Mouse (Mus musculus): ENCODE measurements around the gene Olfr403. TPM values are rescaled to one million over a fixed set of nuclear protein-coding genes. Genes with fewer than 3 reads are reported as not detected.

The Olfr403 gene
- total RNA-seq (2023): not detected

GRCm38 (mm10) chr11:74185949-74186348 is at the start of gene Olfr403:
Gene Olfr403, plus strand, starts transcription at chr11:74186249.

GRCm38 (mm10) chr11:74153229-74153628 is 32.8 kb upstream of the Olfr403 start, which contains the start of gene Olfr402:
Gene Olfr402, plus strand, starts transcription at chr11:74153529.

GRCm38 (mm10) chr11:74211279-74211678 is 25.2 kb downstream of the Olfr403 start, which contains the start of gene Olfr43:
Gene Olfr43, minus strand, starts transcription at chr11:74211379.

Other genes with a start within 250 kb of the Olfr403 start
- gene Olfr23, start 249.6 kb upstream of the Olfr403 start, total RNA-seq (2023): not detected
- gene Olfr397, start 225.4 kb upstream of the Olfr403 start, total RNA-seq (2023): not detected
- not detected for gene Olfr398, start 195.8 kb upstream of the Olfr403 start, total RNA-seq (2023)
- gene Olfr139, start 129.7 kb upstream of the Olfr403 start, total RNA-seq (2023): not detected
- gene Olfr399, start 129.6 kb upstream of the Olfr403 start, total RNA-seq (2023): not detected
- not detected for gene Zfp616, start 116.3 kb upstream of the Olfr403 start, total RNA-seq (2023)
- not detected for gene Olfr401, start 72.5 kb upstream of the Olfr403 start, total RNA-seq (2023)
- gene Olfr402, start 32.7 kb upstream of the Olfr403 start, total RNA-seq (2023): not detected
- gene Olfr43, start 25.1 kb downstream of the Olfr403 start, total RNA-seq (2023): not detected
- gene Olfr406, start 73.6 kb downstream of the Olfr403 start, total RNA-seq (2023): not detected
- gene Olfr59, start 97.5 kb downstream of the Olfr403 start, total RNA-seq (2023): not detected
- gene Olfr410, start 151.8 kb downstream of the Olfr403 start, total RNA-seq (2023): not detected
- gene Olfr411, start 166.4 kb downstream of the Olfr403 start, total RNA-seq (2023): not detected
- not detected for gene Olfr412, start 175.8 kb downstream of the Olfr403 start, total RNA-seq (2023)

Data from neutrophil, adult 59 days (primary cell).